Mouse (Mus musculus) liver, postnatal 0 days (tissue): ENCODE results near the gene Olfr774.

Experiments
- CTCF ChIP-seq: sonication (generic); IDR thresholded peaks from 2 replicates; pipeline ENCODE4 v1.5.1; 2016; ENCODE audit warnings: antibody characterized with exemption, low read depth
- EP300 ChIP-seq: IDR thresholded peaks from 2 replicates; pipeline ENCODE4 v1.6.1; 2016; ENCODE audit warnings: antibody characterized with exemption, low read depth, mild to moderate bottlenecking

GRCm38 (mm10) chr10:129248112-129248511 is 12.1 kb downstream of the Olfr774 start, which contains the start of gene Olfr775:
- no peak for TF ChIP-seq CTCF
- no peak for TF ChIP-seq EP300
